Mouse (Mus musculus): Measurements from ENCODE around the gene Sema3f. TPM values are rescaled to one million over a fixed set of nuclear protein-coding genes. Genes with fewer than 3 reads are reported as not detected.

Gene Sema3f
- polyA plus RNA-seq, 1 experiment from 2014 or later = 44.6 TPM

- H3K27me3 ChIP-seq = no peaks in the 10 kb centered on the region
- 0 out of 2 replicates have a peak overlapping the region, but pooled peaks have one; percentile 3 for H3K4me3 ChIP-seq (replicated peaks)
- H3K9me3 ChIP-seq (replicated peaks) = no peaks in the 10 kb centered on the region
- H3K4me1 ChIP-seq = peaks cover 99% of the 10 kb centered on the region
- H3K4me2 ChIP-seq (replicated peaks) = peak overlapping the region; percentile 21
- WGBS = 15% methylated on average over 9 of the region's 9 CpGs
- H3K9ac ChIP-seq = no peak overlapping the region
- ATAC-seq (ENCODE audit: insufficient number of reproducible peaks, low FRiP score, low TSS enrichment, low read depth) = no peak
- peak overlapping the region; percentile 81 for H3K27ac ChIP-seq (replicated peaks)
- H3K36me3 ChIP-seq = peaks cover 17% of the 10 kb centered on the region; the same call in 1 of the 2 replicates
Measured at GRCm38 (mm10) chr9:107699376-107699980, 10.8 kb downstream of the Sema3f start.

- WGBS = 21% methylated on average over 14 of the region's 14 CpGs
- no peak for ATAC-seq (ENCODE audit: insufficient number of reproducible peaks, low FRiP score, low TSS enrichment, low read depth)
Measured at GRCm38 (mm10) chr9:107698611-107699190, 11.6 kb downstream of the Sema3f start.

GRCm38 (mm10) chr9:107697811-107698521, 12.3 kb downstream of the Sema3f start:
- ATAC-seq (ENCODE audit: insufficient number of reproducible peaks, low FRiP score, low TSS enrichment, low read depth) = no peak
- peaks cover 16% of the 10 kb centered on the region; the same call in 1 of the 2 replicates for H3K36me3 ChIP-seq
- H3K27ac ChIP-seq (replicated peaks) = peak overlapping the region; percentile 81
- H3K9me3 ChIP-seq (replicated peaks) = no peaks in the 10 kb centered on the region
- WGBS = 30% methylated on average over 14 of the region's 14 CpGs
- no peak overlapping the region for H3K4me3 ChIP-seq (replicated peaks)
- H3K9ac ChIP-seq = no peak overlapping the region
- no peaks in the 10 kb centered on the region for H3K27me3 ChIP-seq
- peak overlapping the region; percentile 21; the same call in 1 of the 2 replicates for H3K4me2 ChIP-seq (replicated peaks)
- peaks cover 95% of the 10 kb centered on the region for H3K4me1 ChIP-seq

More at GRCm38 (mm10) chr9:107698611-107699190, 11.6 kb downstream of the Sema3f start:
- peak overlapping the region; percentile 21 for H3K4me2 ChIP-seq (replicated peaks)
- H3K36me3 ChIP-seq = peaks cover 16% of the 10 kb centered on the region; the same call in 1 of the 2 replicates
- H3K9ac ChIP-seq = no peak overlapping the region
- no peak overlapping the region; the same call in 1 of the 2 replicates for H3K4me3 ChIP-seq (replicated peaks)
- no peaks in the 10 kb centered on the region for H3K9me3 ChIP-seq (replicated peaks)
- no peaks in the 10 kb centered on the region for H3K27me3 ChIP-seq
- H3K4me1 ChIP-seq = peaks cover 95% of the 10 kb centered on the region
- H3K27ac ChIP-seq (replicated peaks) = peak overlapping the region; percentile 81

- H3K27ac ChIP-seq (replicated peaks) = peak overlapping the region; percentile 67; the same call in 1 of the 2 replicates
- ATAC-seq (ENCODE audit: insufficient number of reproducible peaks, low FRiP score, low TSS enrichment, low read depth) = no peak
- H3K4me1 ChIP-seq = peaks cover 91% of the 10 kb centered on the region
- WGBS = 52% methylated on average over 9 of the region's 9 CpGs
- no peak overlapping the region for H3K4me2 ChIP-seq (replicated peaks)
- no peaks in the 10 kb centered on the region for H3K9me3 ChIP-seq (replicated peaks)
- peaks cover 21% of the 10 kb centered on the region for H3K36me3 ChIP-seq
- no peak overlapping the region for H3K4me3 ChIP-seq (replicated peaks)
- H3K9ac ChIP-seq = no peak overlapping the region
- H3K27me3 ChIP-seq = no peaks in the 10 kb centered on the region
Measured at GRCm38 (mm10) chr9:107696845-107697610, 13.2 kb downstream of the Sema3f start.

GRCm38 (mm10) chr9:107696106-107696479, 14.2 kb downstream of the Sema3f start:
- H3K4me1 ChIP-seq = peaks cover 82% of the 10 kb centered on the region
- H3K4me2 ChIP-seq (replicated peaks) = no peak overlapping the region
- H3K36me3 ChIP-seq = peaks cover 27% of the 10 kb centered on the region

GRCm38 (mm10) chr9:107695441-107696105, 14.7 kb downstream of the Sema3f start:
- Histone ChIP-seq H3K9me3 (replicated peaks) (no peaks in the 10 kb centered on the region), H3K4me2 (replicated peaks) (no peak overlapping the region), H3K27me3 (no peaks in the 10 kb centered on the region), H3K4me1 (peaks cover 77% of the 10 kb centered on the region), H3K9ac (no peak overlapping the region), H3K4me3 (replicated peaks) (no peak overlapping the region), H3K27ac (replicated peaks) (peak overlapping the region; percentile 63; the same call in 1 of the 2 replicates), H3K36me3 (peaks cover 33% of the 10 kb centered on the region)
- no peak for ATAC-seq (ENCODE audit: insufficient number of reproducible peaks, low FRiP score, low TSS enrichment, low read depth)
- WGBS = 82% methylated on average over 12 of the region's 12 CpGs

More at GRCm38 (mm10) chr9:107696106-107696479, 14.2 kb downstream of the Sema3f start:
- ATAC-seq (ENCODE audit: insufficient number of reproducible peaks, low FRiP score, low TSS enrichment, low read depth) = no peak
- Histone ChIP-seq H3K27ac (replicated peaks) (peak overlapping the region; percentile 63; the same call in 1 of the 2 replicates), H3K4me3 (replicated peaks) (no peak overlapping the region), H3K9ac (no peak overlapping the region), H3K9me3 (replicated peaks) (no peaks in the 10 kb centered on the region), H3K27me3 (no peaks in the 10 kb centered on the region)
- WGBS = 31% methylated on average over 6 of the region's 6 CpGs

GRCm38 (mm10) chr9:107694627-107695026, 15.6 kb downstream of the Sema3f start:
- Histone ChIP-seq H3K9me3 (replicated peaks) (no peaks in the 10 kb centered on the region), H3K36me3 (peaks cover 42% of the 10 kb centered on the region), H3K27me3 (no peaks in the 10 kb centered on the region), H3K4me2 (replicated peaks) (no peak overlapping the region), H3K27ac (replicated peaks) (no peak overlapping the region), H3K9ac (no peak overlapping the region), H3K4me1 (peaks cover 68% of the 10 kb centered on the region), H3K4me3 (replicated peaks) (no peak overlapping the region)
- no peak for ATAC-seq (ENCODE audit: insufficient number of reproducible peaks, low FRiP score, low TSS enrichment, low read depth)
- 63% methylated on average over 7 of the region's 7 CpGs for WGBS

- Histone ChIP-seq H3K9ac (no peak overlapping the region), H3K27ac (replicated peaks) (no peak overlapping the region), H3K4me2 (replicated peaks) (no peak overlapping the region), H3K4me3 (replicated peaks) (no peak overlapping the region), H3K4me1 (peaks cover 57% of the 10 kb centered on the region), H3K27me3 (no peaks in the 10 kb centered on the region), H3K9me3 (replicated peaks) (no peaks in the 10 kb centered on the region), H3K36me3 (peaks cover 52% of the 10 kb centered on the region)
- no peak for ATAC-seq (ENCODE audit: insufficient number of reproducible peaks, low FRiP score, low TSS enrichment, low read depth)
- 47% methylated on average over 4 of the region's 4 CpGs for WGBS
Measured at GRCm38 (mm10) chr9:107693433-107693987, 16.8 kb downstream of the Sema3f start.

GRCm38 (mm10) chr9:107692785-107693184, 17.5 kb downstream of the Sema3f start:
- ATAC-seq (ENCODE audit: insufficient number of reproducible peaks, low FRiP score, low TSS enrichment, low read depth) = no peak
- no peak overlapping the region for H3K27ac ChIP-seq (replicated peaks)
- 67% methylated on average over 5 of the region's 5 CpGs for WGBS

GRCm38 (mm10) chr9:107690391-107690790, 19.9 kb downstream of the Sema3f start:
- H3K27ac ChIP-seq (replicated peaks) = no peak overlapping the region
- no peak for ATAC-seq (ENCODE audit: insufficient number of reproducible peaks, low FRiP score, low TSS enrichment, low read depth)
- peaks cover 76% of the 10 kb centered on the region for H3K36me3 ChIP-seq
- no peak overlapping the region for H3K9ac ChIP-seq
- no peaks in the 10 kb centered on the region for H3K27me3 ChIP-seq
- no peak overlapping the region for H3K4me2 ChIP-seq (replicated peaks)
- no peak overlapping the region for H3K4me3 ChIP-seq (replicated peaks)
- WGBS = 69% methylated on average over 8 of the region's 8 CpGs
- H3K9me3 ChIP-seq (replicated peaks) = no peaks in the 10 kb centered on the region
- H3K4me1 ChIP-seq = peaks cover 25% of the 10 kb centered on the region

More at GRCm38 (mm10) chr9:107692785-107693184, 17.5 kb downstream of the Sema3f start:
- peaks cover 59% of the 10 kb centered on the region for H3K36me3 ChIP-seq
- peaks cover 49% of the 10 kb centered on the region for H3K4me1 ChIP-seq
- no peak overlapping the region for H3K4me2 ChIP-seq (replicated peaks)
- H3K27me3 ChIP-seq = no peaks in the 10 kb centered on the region
- no peak overlapping the region for H3K4me3 ChIP-seq (replicated peaks)
- H3K9me3 ChIP-seq (replicated peaks) = no peaks in the 10 kb centered on the region
- no peak overlapping the region for H3K9ac ChIP-seq

Measured in embryonic facial prominence, embryonic 15.5 days (tissue).